9 mouse cellular contexts compared by ENCODE assay signal in the genomic region with DNA sequence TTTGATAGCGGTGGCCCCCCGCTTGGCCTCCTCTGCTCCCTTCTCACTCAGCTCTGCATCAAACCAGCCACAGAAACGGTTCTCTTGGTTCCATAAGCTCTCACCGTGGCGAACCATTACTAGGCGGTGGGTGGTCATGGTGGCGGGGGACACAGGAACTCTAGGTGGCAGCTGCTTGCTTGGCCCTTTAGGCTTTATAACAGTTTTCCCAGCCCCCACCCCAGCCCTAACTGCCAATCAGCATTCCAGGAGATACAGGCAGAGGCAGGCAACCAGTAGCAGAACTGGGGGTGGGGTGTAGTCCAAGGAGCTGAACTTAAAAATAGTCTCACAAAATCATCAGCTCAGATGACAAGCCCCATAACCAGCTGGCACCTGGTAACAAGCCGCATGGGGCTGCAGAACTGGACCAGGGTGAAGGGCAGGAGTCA. TPM values are rescaled to one million over a fixed set of nuclear protein-coding genes. Genes with fewer than 3 reads are reported as not detected.
DNase-seq lines count a peak whose midpoint lies in the region; ATAC-seq and TF ChIP-seq lines count a peak whose summit lies in the region.
"Had no signal": no experiment of that assay in that cellular context is flagged by ENCODE, and none has a peak within 500 bp of the region (broad histone marks: within the 10 kb centered on the region; RNA-seq: fewer than 3 reads in every experiment).

Pgam2 (minus strand) TSS at position 183 of the 431 bp plus-strand sequence.

- peaks cover 4% of the 10 kb centered on the region; the same call in 1 of the 2 replicates for H3K36me3 ChIP-seq in midbrain, embryonic 11.5 days (ENCODE audit: control insufficient read depth, insufficient read depth, low read length)
- H3K36me3 ChIP-seq in midbrain, embryonic 15.5 days (replicated peaks), result peaks cover 12% of the 10 kb centered on the region; the same call in 1 of the 2 replicates
- peaks cover 14% of the 10 kb centered on the region for H3K36me3 ChIP-seq in forebrain, embryonic 16.5 days (ENCODE audit: control insufficient read depth, insufficient read depth)
- H3K36me3 ChIP-seq in limb, embryonic 14.5 days (ENCODE audit: control insufficient read depth, insufficient read depth, low read length), result peaks cover 27% of the 10 kb centered on the region

- H3K9ac ChIP-seq in midbrain, embryonic 11.5 days (ENCODE audit: low read length), result no peak within 1 kb of the TSS
- no peak within 1 kb of the TSS for H3K9ac ChIP-seq in midbrain, embryonic 15.5 days
- H3K9ac ChIP-seq in forebrain, embryonic 16.5 days (replicated peaks; ENCODE audit: low read depth, low read length), result no peak within 1 kb of the TSS
- H3K9ac ChIP-seq in limb, embryonic 14.5 days (ENCODE audit: low read depth, low read length, severe bottlenecking), result 0 out of 2 replicates have a peak within 1 kb of the TSS, but pooled peaks have one; percentile 9
- H3K9ac ChIP-seq: neural tube, embryonic 12.5 days had no signal

- H3K27me3 ChIP-seq in midbrain, embryonic 11.5 days (ENCODE audit: control insufficient read depth, insufficient read depth, low read length), result no peaks in the 10 kb centered on the region
- no peaks in the 10 kb centered on the region for H3K27me3 ChIP-seq in midbrain, embryonic 15.5 days (replicated peaks)
- no peaks in the 10 kb centered on the region for H3K27me3 ChIP-seq in forebrain, embryonic 16.5 days (replicated peaks; ENCODE audit: control insufficient read depth, insufficient read depth, low read length)
- H3K27me3 ChIP-seq in limb, embryonic 14.5 days (ENCODE audit: control insufficient read depth, insufficient read depth, low read length), result no peaks in the 10 kb centered on the region
- H3K27me3 ChIP-seq: neural tube, embryonic 12.5 days had no signal

- no peak for DNase-seq in midbrain, embryonic 11.5 days (ENCODE audit: low spot score, missing footprints)
- DNase-seq in heart, postnatal 10 days, result peak; percentile 80 to 87
- peak; percentile 57 for DNase-seq in limb, embryonic 14.5 days (ENCODE audit: low spot score)
- no peak for DNase-seq in cerebellum, adult 18-20 months

- no peak within 1 kb of the TSS for H3K4me3 ChIP-seq in midbrain, embryonic 11.5 days (ENCODE audit: low read depth, low read length)
- H3K4me3 ChIP-seq in midbrain, embryonic 15.5 days, result no peak within 1 kb of the TSS
- H3K4me3 ChIP-seq in forebrain, embryonic 16.5 days (replicated peaks; ENCODE audit: low read length), result no peak within 1 kb of the TSS
- H3K4me3 ChIP-seq in limb, embryonic 14.5 days (replicated peaks; ENCODE audit: low read length), result no peak within 1 kb of the TSS
- H3K4me3 ChIP-seq: neural tube, embryonic 12.5 days had no signal

- no peak for TF ChIP-seq POLR2A in limb, embryonic 14.5 days (IDR thresholded peaks at IDR 0.05; ENCODE audit: borderline replicate concordance, extremely low read depth, insufficient read depth, insufficient read length)

- intact Hi-C loops in heart, postnatal 10 days (cut with DNase I), result no loop called here

- no peaks in the 10 kb centered on the region for H3K9me3 ChIP-seq in midbrain, embryonic 11.5 days (ENCODE audit: control insufficient read depth, low read length)
- H3K9me3 ChIP-seq in midbrain, embryonic 15.5 days, result no peaks in the 10 kb centered on the region
- no peaks in the 10 kb centered on the region for H3K9me3 ChIP-seq in forebrain, embryonic 16.5 days (ENCODE audit: control insufficient read depth, low read length)
- no peaks in the 10 kb centered on the region for H3K9me3 ChIP-seq in limb, embryonic 14.5 days (ENCODE audit: control insufficient read depth, low read length)
- H3K9me3 ChIP-seq: neural tube, embryonic 12.5 days had no signal

- no peak within 1 kb of the TSS for H3K4me2 ChIP-seq in midbrain, embryonic 11.5 days
- H3K4me2 ChIP-seq in midbrain, embryonic 15.5 days, result no peak within 1 kb of the TSS
- H3K4me2 ChIP-seq in forebrain, embryonic 16.5 days (ENCODE audit: low read length), result no peak within 1 kb of the TSS
- H3K4me2 ChIP-seq in limb, embryonic 14.5 days (replicated peaks; ENCODE audit: low read depth, low read length, severe bottlenecking), result peak within 1 kb of the TSS; percentile 25
- H3K4me2 ChIP-seq: neural tube, embryonic 12.5 days had no signal

- WGBS in midbrain, embryonic 11.5 days, result 49% methylated on average over 8 of the region's 8 CpGs
- 50% methylated on average over 8 of the region's 8 CpGs for WGBS in midbrain, embryonic 15.5 days
- 58% methylated on average over 8 of the region's 8 CpGs for WGBS in forebrain, embryonic 16.5 days
- WGBS in limb, embryonic 14.5 days, result 39% methylated on average over 8 of the region's 8 CpGs

- no peaks in the 10 kb centered on the region for H3K4me1 ChIP-seq in midbrain, embryonic 11.5 days (ENCODE audit: control insufficient read depth, insufficient read depth, low read length)
- H3K4me1 ChIP-seq in midbrain, embryonic 15.5 days, result no peaks in the 10 kb centered on the region; the same call in 1 of the 2 replicates
- H3K4me1 ChIP-seq in forebrain, embryonic 16.5 days (replicated peaks; ENCODE audit: control insufficient read depth, insufficient read depth, low read length), result no peaks in the 10 kb centered on the region
- H3K4me1 ChIP-seq in limb, embryonic 14.5 days (ENCODE audit: control insufficient read depth, insufficient read depth, low read length), result peaks cover 8% of the 10 kb centered on the region
- H3K4me1 ChIP-seq: neural tube, embryonic 12.5 days had no signal

- 0 out of 2 replicates have a peak, but pooled peaks have one; percentile 27 for ATAC-seq in midbrain, embryonic 11.5 days (ENCODE audit: low FRiP score)
- ATAC-seq in midbrain, embryonic 15.5 days (replicated peaks), result no peak
- 0 out of 2 replicates have a peak, but pooled peaks have one; percentile 4 for ATAC-seq in forebrain, embryonic 16.5 days
- peak; percentile 64 for ATAC-seq in limb, embryonic 14.5 days (ENCODE audit: low FRiP score, low read depth)
- ATAC-seq in CD4-positive, CD25-positive, alpha-beta regulatory T cell, adult 4 months, result no peak

- no peak within 1 kb of the TSS for H3K27ac ChIP-seq in midbrain, embryonic 11.5 days (ENCODE audit: low read depth, low read length)
- no peak within 1 kb of the TSS for H3K27ac ChIP-seq in midbrain, embryonic 15.5 days
- H3K27ac ChIP-seq in forebrain, embryonic 16.5 days (ENCODE audit: low read length), result no peak within 1 kb of the TSS
- H3K27ac ChIP-seq in limb, embryonic 14.5 days (replicated peaks; ENCODE audit: low read depth, low read length), result 0 out of 2 replicates have a peak within 1 kb of the TSS, but pooled peaks have one; percentile 9
- H3K27ac ChIP-seq: neural tube, embryonic 12.5 days had no signal

RNA-seq across cellular contexts. Expression of gene Pgam2, which starts in this region (rescaled TPM):
- 4.5 and 4.6 TPM in 2 replicates for polyA plus RNA-seq in midbrain, embryonic 11.5 days (2014; fragmentation: Nextera tagmentation; extraction: Ambion mirVana)
- polyA plus RNA-seq in midbrain, embryonic 15.5 days (2015; fragmentation: Nextera tagmentation; extraction: Ambion mirVana), result 2.4 and 3.4 TPM in 2 replicates
- 1.9 and 2.4 TPM in 2 replicates for polyA plus RNA-seq in forebrain, embryonic 16.5 days (2015; fragmentation: Nextera tagmentation; extraction: Ambion mirVana)
- 100 to 1,000 TPM; 756 to 765 TPM for total RNA-seq in heart, postnatal 10 days (2021)
- polyA plus RNA-seq in limb, embryonic 14.5 days (2012; rRNA removed), result 46.8 and 55.3 TPM in 2 replicates
- 64.4 and 88.3 TPM in 2 replicates for polyA plus RNA-seq in limb, embryonic 14.5 days (2014; fragmentation: Nextera tagmentation; extraction: Ambion mirVana)
- polyA plus RNA-seq in CD4-positive, CD25-positive, alpha-beta regulatory T cell, adult 4 months (2017; shearing (Covaris generic)), result 1 to 10 TPM in 1 of 2 experiments, not detected in 1; 3.0 TPM
- total RNA-seq: common myeloid progenitor, adult 5-6 weeks had no signal

Comparison
In these comparisons a context has a peak if more than half of its experiments do, and no peak if none do; other contexts are left out.
1. ATAC-seq: peak in midbrain, embryonic 11.5 days (single experiment), forebrain, embryonic 16.5 days (single experiment) and limb, embryonic 14.5 days (single experiment); none in midbrain, embryonic 15.5 days (single experiment) and CD4-positive, CD25-positive, alpha-beta regulatory T cell, adult 4 months (single experiment).
2. DNase-seq: peak in heart, postnatal 10 days (2 of 2) and limb, embryonic 14.5 days (single experiment); none in midbrain, embryonic 11.5 days (single experiment) and cerebellum, adult 18-20 months (0 of 2).